Comparison of ENCODE assay signal across 19 mouse cellular contexts in genomic region chr7:109059536-109059935, GRCm38 (mm10). TPM values are rescaled to one million over a fixed set of nuclear protein-coding genes. Genes with fewer than 3 reads are reported as not detected.
DNase-seq lines count a peak whose midpoint lies in the region; TF ChIP-seq lines count a peak whose summit lies in the region.
"Had no signal": no experiment of that assay in that cellular context is flagged by ENCODE, and none has a peak within 500 bp of the region (broad histone marks: within the 10 kb centered on the region; RNA-seq: fewer than 3 reads in every experiment).

No protein-coding gene starts in this region.

- 91% methylated on average over 4 of the region's 4 CpGs for WGBS in forebrain, embryonic 10.5 days

- DNase-seq in heart, adult 11 months: peak; percentile 71
- DNase-seq in heart, adult 18-20 months: no peak
- peak; percentile 53 for DNase-seq in MEL (ENCODE audit: low read depth, low spot score)
- peak; percentile 43 for DNase-seq in MN1 (ENCODE audit: low spot score)
- DNase-seq in kidney, adult 18-20 months: no peak
- DNase-seq in forebrain, embryonic 10.5 days (ENCODE audit: extremely low spot score, low spot score): no peak
- DNase-seq: adrenal gland, adult 2 months; adrenal gland, adult 8-10 months; adrenal gland, postnatal 10 days; adrenal gland, postnatal 14 days; adrenal gland, postnatal 25 days; adrenal gland, postnatal 36 days; B cell, adult 2 months; cerebellum, adult 11 months; cerebellum, adult 11-12 months; cerebellum, adult 18-20 months; cerebellum, adult 8-10 months had no signal

- H3K4me1 ChIP-seq in MEL (ENCODE audit: control insufficient read depth in 1 of 2, insufficient read depth in 2 of 2, low read length in 2 of 2): peaks cover 2 to 3% of the 10 kb centered on the region in 2 experiments; a peak in 2 of 4 replicates
- H3K4me1 ChIP-seq in forebrain, embryonic 10.5 days: no peaks in the 10 kb centered on the region

- H3K79me2 ChIP-seq in MEL (ENCODE audit: control insufficient read depth, insufficient read depth, low read length, poor library complexity): no peaks in the 10 kb centered on the region

- H3K27ac ChIP-seq in MEL (ENCODE audit: control insufficient read depth, low read depth, low read length): peak overlapping the region; percentile 82
- H3K27ac ChIP-seq in forebrain, embryonic 10.5 days: no peak overlapping the region

- H3K27me3 ChIP-seq in MEL (ENCODE audit: control insufficient read depth in 1 of 2, insufficient read depth in 2 of 2, low read length in 2 of 2): peaks cover 0 to 4% of the 10 kb centered on the region in 2 experiments; a peak in 2 of 4 replicates
- no peaks in the 10 kb centered on the region for H3K27me3 ChIP-seq in forebrain, embryonic 10.5 days (ENCODE audit: poor library complexity, severe bottlenecking)

- H3K9ac ChIP-seq in MEL (ENCODE audit: control insufficient read depth, low read depth, low read length, poor library complexity, severe bottlenecking): no peak overlapping the region

- peak overlapping the region in 1 of 2 experiments; percentile 4; a peak in 1 of 4 replicates for H3K4me3 ChIP-seq in MEL (ENCODE audit: control insufficient read depth in 1 of 2, insufficient read depth in 1 of 2, low read depth in 2 of 2, low read length in 2 of 2)
- H3K4me3 ChIP-seq in forebrain, embryonic 10.5 days: no peak overlapping the region

- TF ChIP-seq POLR2A in MEL (IDR thresholded peaks at IDR 0.05; ENCODE audit: control insufficient read depth in 1 of 2, insufficient read depth in 1 of 2, low read depth in 1 of 2, low read length in 2 of 2, poor library complexity in 1 of 2): no peak

- TF ChIP-seq CTCF in MEL (IDR thresholded peaks at IDR 0.05 in 2 of 3, conservative IDR thresholded peaks at IDR 0.05 in 1 of 3; ENCODE audit: control insufficient read depth in 1 of 3, insufficient read depth in 1 of 3, low read depth in 2 of 3, low read length in 3 of 3, poor library complexity in 1 of 3, severe bottlenecking in 1 of 3): no peak

- no peak for TF ChIP-seq RAD21 in MEL (IDR thresholded peaks at IDR 0.05; ENCODE audit: low read depth, low read length)

- peaks cover 0 to 4% of the 10 kb centered on the region in 2 experiments; a peak in 1 of 4 replicates for H3K36me3 ChIP-seq in MEL (ENCODE audit: control insufficient read depth in 1 of 2, insufficient read depth in 2 of 2, low read length in 2 of 2)
- H3K36me3 ChIP-seq in forebrain, embryonic 10.5 days (replicated peaks): peaks cover 8% of the 10 kb centered on the region
- H3K36me3 ChIP-seq: G1E had no signal

- TF ChIP-seq EP300 in MEL (IDR thresholded peaks at IDR 0.05; ENCODE audit: low read depth in 1 of 2, low read length in 2 of 2): peak in 1 of 2 experiments; percentile 72; a peak in 1 of 4 replicates

- H3K9me3 ChIP-seq in MEL (replicated peaks; ENCODE audit: insufficient read depth, low read length): no peaks in the 10 kb centered on the region
- no peaks in the 10 kb centered on the region for H3K9me3 ChIP-seq in forebrain, embryonic 10.5 days
- H3K9me3 ChIP-seq: G1E had no signal

TF ChIP-seq in MEL, 35 proteins besides CTCF, POLR2A, EP300 and RAD21:
- TF ChIP-seq POLR2AphosphoS2 (IDR thresholded peaks at IDR 0.05; ENCODE audit: low read length) (peak; percentile 63; the same call in 1 of the 2 replicates), NRF1 (IDR thresholded peaks at IDR 0.05; ENCODE audit: insufficient read depth, low read depth, low read length, poor library complexity, severe bottlenecking) (no peak), TCF12 (IDR thresholded peaks at IDR 0.05; ENCODE audit: low read depth, low read length) (peak; percentile 69; the same call in 1 of the 2 replicates), ELF1 (IDR thresholded peaks at IDR 0.05; ENCODE audit: low read depth, low read length) (no peak), USF1 (IDR thresholded peaks at IDR 0.05; ENCODE audit: low read depth, low read length) (peak; percentile 5; the same call in 1 of the 2 replicates), ZMIZ1 (IDR thresholded peaks at IDR 0.05; ENCODE audit: low read depth, low read length) (no peak), JUND (IDR thresholded peaks at IDR 0.05; ENCODE audit: low read depth, low read length) (no peak), ETS1 (IDR thresholded peaks at IDR 0.05; ENCODE audit: low read depth, low read length) (peak; percentile 83; the same call in 1 of the 2 replicates), KAT2A (conservative IDR thresholded peaks at IDR 0.05; ENCODE audit: low read depth, low read length) (peak; percentile 48; the same call in 1 of the 2 replicates)
TF ChIP-seq in MEL: peak in this region for 5.

RNA-seq across cellular contexts. Expression of gene Ric3, which starts 23.6 kb away (rescaled TPM):
- total RNA-seq in heart, adult 18-20 months (2021): 1 to 10 TPM; 2.6 to 3.4 TPM
- total RNA-seq in MEL (2012; rRNA removed): not detected in 2 replicates
- not detected for polyA plus RNA-seq in MEL (2012; ENCODE audit: insufficient read depth in 1 of 2, insufficient read length in 2 of 2, low read depth in 1 of 2, low replicate concordance in 2 of 2, missing spikeins in 1 of 2)
- 17.3 and 18.7 TPM in 2 replicates for polyA plus RNA-seq in forebrain, embryonic 10.5 days (2016; fragmentation: Nextera tagmentation; extraction: Ambion mirVana)
- polyA plus RNA-seq: C2C12, G1E had no signal

Comparison
In these comparisons a context has a peak if more than half of its experiments do, and no peak if none do; other contexts are left out.
1. DNase-seq: peak in heart, adult 11 months (single experiment), MEL (single experiment) and MN1 (single experiment); none in heart, adult 18-20 months (0 of 2), kidney, adult 18-20 months (single experiment) and forebrain, embryonic 10.5 days (single experiment).